Mouse (Mus musculus): ENCODE measurements around the gene Rph3a.
"Not testable (repeated sequence)": the region's sequence is repeated elsewhere in the genome, so short reads cannot be mapped to it uniquely, and the experiment has no call there.

Gene Rph3a

DNA sequence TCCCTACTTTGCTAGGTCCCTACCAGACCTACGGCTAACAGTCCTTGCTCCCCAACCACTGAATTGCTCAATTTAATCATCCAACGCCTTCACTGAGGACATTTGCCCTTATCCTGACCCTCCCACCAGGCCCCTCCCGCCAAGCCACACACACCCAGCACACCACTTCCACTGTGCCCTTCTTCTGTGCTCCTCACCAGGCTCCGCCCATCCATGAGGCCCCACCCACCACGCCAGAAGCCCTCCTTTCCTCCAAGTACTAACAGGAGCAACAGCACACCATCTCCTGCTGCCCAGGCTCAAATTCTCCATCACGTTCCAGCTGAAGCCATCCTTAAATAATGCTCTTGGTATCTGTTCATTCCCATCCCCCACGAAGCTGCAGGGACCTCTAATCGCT, 35.4 kb downstream of the Rph3a start:
- in situ Hi-C loops (cut with MboI, MseI), result no loop called here

- in situ Hi-C loops (cut with MboI, MseI), result no loop called here
These were observed 37.6 kb downstream of the Rph3a start for GRCm38 (mm10) chr5:120972278-120972677.

GRCm38 (mm10) chr5:120971326-120971725, 38.6 kb downstream of the Rph3a start:
- in situ Hi-C loops (cut with MboI, MseI), result no loop called here

GRCm38 (mm10) chr5:120969703-120970102, 40.2 kb downstream of the Rph3a start:
- in situ Hi-C loops (cut with MboI, MseI), result no loop called here

DNA sequence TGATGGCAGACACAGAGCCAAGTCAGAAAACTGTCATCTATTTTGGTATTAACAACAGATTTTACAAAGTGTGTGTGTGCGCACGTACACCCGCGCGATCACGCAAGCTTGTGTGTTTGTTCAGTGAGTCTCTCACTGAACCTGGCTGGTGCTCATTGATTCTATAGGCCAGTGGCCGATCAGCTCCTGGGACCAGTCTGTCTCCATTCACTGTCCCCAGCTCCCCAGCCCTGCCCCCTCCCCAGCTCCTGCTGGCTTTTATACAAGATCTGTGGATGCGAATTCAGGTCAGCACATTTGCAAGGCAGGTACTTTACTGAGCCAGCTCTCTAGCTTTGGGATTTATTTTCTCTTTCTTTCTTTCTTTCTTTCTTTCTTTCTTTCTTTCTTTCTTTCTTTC, 41.1 kb downstream of the Rph3a start:
- in situ Hi-C loops (cut with MboI, MseI), result no loop called here

GRCm38 (mm10) chr5:120968134-120968532, 41.8 kb downstream of the Rph3a start:
- in situ Hi-C loops (cut with MboI, MseI), result no loop called here

- in situ Hi-C loops (cut with MboI, MseI), result no loop called here
These were observed 42.3 kb downstream of the Rph3a start for GRCm38 (mm10) chr5:120967355-120968133.

- in situ Hi-C loops (cut with MboI, MseI), result no loop called here
These were observed 43.0 kb downstream of the Rph3a start for GRCm38 (mm10) chr5:120966894-120967293.

DNA sequence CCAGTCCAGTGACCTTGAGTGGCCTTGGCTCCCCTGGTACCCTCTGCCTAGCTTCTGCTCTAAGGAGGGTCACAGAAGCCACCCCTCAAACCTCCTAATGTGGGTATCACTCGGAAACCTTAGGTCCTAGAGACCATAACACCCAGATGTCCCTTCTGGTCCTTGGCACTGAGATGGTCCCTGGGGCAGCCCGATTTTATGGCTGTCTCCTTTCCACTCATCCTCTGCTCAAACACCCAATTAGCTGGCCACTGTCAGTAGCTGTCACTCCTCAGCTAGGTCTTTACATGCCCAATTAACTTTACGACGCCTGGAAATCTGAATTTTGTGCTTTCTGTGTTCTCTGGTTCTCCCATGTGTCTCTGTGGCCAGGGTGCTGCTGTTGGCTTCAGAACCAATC, 43.7 kb downstream of the Rph3a start:
- in situ Hi-C loops (cut with MboI, MseI), result no loop called here

DNA sequence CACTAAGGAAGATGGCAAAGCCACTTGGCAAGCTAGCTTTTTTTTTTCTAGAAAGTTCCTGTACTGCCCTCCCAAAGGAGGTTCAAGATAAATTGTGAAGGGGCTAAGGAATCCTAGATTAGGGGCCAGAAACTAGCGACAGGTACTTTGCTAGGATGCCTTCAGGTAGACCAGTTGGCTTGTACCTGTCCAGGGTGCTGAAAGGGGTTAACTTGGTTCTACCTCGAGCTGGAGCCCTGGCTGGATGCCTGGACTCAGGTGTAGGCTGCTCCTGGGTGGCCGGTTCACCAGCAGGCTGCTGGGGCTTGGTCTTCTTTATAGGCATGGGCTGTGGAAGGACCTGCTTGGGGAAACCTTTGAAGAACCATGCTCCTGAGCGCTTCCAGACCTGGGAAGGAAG, 48.9 kb downstream of the Rph3a start:
- in situ Hi-C loops (cut with MboI, MseI), result no loop called here

DNA sequence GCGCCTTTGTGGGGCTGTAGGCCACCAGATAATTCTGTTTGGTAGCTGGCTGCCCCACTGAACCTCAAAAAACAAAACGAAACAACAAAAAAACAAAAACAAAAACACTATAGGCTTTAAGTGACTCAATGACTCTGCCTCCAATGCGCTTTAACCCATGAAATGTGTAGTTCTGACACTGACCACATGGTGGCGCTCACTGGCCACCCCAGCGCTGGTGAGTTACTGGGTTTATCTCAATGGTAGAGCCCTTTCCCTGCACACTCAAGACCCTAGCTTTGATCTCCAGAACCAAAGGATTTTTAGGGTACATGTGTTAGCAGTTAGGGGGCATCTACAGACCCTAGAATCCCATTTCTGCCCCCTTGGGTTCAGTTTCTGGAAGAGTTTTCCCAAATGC, 55.9 kb downstream of the Rph3a start:
- in situ Hi-C loops (cut with MboI, MseI), result loop anchor here (5.0 kb wide), 1 partner anchor 218 kb away; no protein-coding TSS in a partner anchor

GRCm38 (mm10) chr5:120952242-120952770, 57.6 kb downstream of the Rph3a start:
- in situ Hi-C loops (cut with MboI, MseI), result loop anchor here (5.0 kb wide), 1 partner anchor 220 kb away; no protein-coding TSS in a partner anchor

DNA sequence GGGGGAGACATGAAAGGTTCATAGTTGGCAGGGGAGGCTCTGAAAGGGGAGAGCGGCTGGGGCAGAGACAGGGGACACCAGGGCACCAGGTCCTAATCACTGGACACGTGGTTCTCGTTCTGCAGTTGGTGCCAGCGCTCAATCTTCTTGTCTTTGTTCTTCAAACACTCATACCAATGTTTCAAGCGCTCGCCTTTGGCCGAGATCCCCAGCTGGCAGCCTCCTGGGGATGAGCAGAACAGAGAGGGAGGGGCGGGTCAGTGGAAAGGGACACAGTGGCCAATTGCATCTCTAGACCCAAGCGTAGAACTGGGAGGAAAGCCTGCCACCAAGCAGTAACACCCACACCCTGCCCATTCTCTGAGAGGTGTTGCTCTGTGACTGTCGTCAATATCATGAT, 67.8 kb downstream of the Rph3a start:
- in situ Hi-C loops (cut with MboI, MseI), result no loop called here

- in situ Hi-C loops (cut with MboI, MseI), result loop anchor here (10.0 kb wide), 1 partner anchor 874 kb away; no protein-coding TSS in a partner anchor
These were observed 71.3 kb downstream of the Rph3a start for GRCm38 (mm10) chr5:120938586-120938985.

GRCm38 (mm10) chr5:120937841-120938240, 72.1 kb downstream of the Rph3a start:
- in situ Hi-C loops (cut with MboI, MseI), result loop anchor here (10.0 kb wide), 1 partner anchor 873 kb away; no protein-coding TSS in a partner anchor

- in situ Hi-C loops (cut with MboI, MseI), result loop anchor here (10.0 kb wide), 1 partner anchor 869 kb away; no protein-coding TSS in a partner anchor
These were observed 75.9 kb downstream of the Rph3a start for GRCm38 (mm10) chr5:120933966-120934365.

GRCm38 (mm10) chr5:120927036-120927435, 82.9 kb downstream of the Rph3a start:
- in situ Hi-C loops (cut with MboI, MseI), result no loop called here

DNA sequence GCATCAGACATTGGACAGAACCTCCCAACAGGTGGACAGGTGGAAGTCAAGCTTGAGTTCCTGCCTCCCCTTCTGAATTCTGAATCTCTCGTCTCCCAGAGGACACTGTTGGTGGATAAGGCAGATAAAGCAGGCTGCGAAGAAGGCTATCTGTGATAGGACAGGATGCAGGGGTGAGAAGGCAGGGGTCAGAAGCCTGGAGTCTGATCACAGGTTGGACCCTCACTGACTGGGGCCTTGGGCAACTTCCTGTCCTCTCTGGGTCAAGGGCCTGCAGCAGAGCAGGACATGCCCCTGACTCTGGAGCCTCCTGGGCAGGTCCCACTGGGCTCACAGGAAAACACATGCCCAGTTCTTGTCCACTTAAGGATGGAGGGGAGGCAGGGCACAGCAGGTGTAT, 83.6 kb downstream of the Rph3a start:
- in situ Hi-C loops (cut with MboI, MseI), result not testable (repeated sequence)

DNA sequence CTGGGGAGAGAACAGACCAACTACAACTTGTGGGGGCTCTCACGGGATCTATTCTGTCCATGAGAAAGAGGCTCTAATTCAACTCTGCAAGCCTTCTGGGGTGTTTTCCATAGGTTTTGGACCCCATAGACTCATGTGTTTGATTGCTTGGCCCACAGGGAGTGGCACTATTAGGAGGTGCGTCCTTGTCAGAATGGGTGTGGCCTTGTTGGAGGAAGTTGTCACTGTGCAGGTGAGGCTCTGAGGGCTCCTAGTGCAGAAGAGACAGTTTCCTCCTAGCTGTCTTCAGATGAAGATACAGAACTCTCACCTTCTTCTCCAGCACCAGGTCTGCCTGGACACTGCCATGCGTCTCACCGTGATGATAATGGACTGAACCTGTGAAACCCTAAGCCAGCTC, 85.4 kb downstream of the Rph3a start:
- in situ Hi-C loops (cut with MboI, MseI), result not testable (repeated sequence)

- in situ Hi-C loops (cut with MboI, MseI), result no loop called here
These were observed 85.9 kb downstream of the Rph3a start for GRCm38 (mm10) chr5:120923969-120924368.

DNA sequence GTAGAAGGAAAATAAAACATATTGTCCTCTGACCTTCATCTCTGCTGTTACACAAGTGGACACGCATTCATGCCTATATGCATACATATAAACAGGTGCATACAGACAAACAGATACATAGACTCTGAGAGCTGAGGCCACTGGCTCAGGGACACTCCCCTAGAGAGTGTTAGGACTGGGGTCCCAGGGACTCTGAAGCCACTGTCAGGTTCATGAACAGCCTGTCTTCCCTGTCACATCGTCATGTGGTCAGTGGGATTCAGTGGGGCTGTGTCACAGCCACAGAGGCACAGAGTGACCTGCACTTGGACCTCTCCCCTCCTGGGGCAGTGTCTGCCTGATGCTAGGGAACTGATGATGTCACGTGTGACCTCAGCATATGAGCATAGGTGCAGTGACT, 89.6 kb downstream of the Rph3a start:
- in situ Hi-C loops (cut with MboI, MseI), result no loop called here

- in situ Hi-C loops (cut with MboI, MseI), result not testable (repeated sequence)
These were observed 90.5 kb downstream of the Rph3a start for GRCm38 (mm10) chr5:120919156-120919935.
